25 mouse cellular contexts compared by ENCODE assay signal in the genomic region with DNA sequence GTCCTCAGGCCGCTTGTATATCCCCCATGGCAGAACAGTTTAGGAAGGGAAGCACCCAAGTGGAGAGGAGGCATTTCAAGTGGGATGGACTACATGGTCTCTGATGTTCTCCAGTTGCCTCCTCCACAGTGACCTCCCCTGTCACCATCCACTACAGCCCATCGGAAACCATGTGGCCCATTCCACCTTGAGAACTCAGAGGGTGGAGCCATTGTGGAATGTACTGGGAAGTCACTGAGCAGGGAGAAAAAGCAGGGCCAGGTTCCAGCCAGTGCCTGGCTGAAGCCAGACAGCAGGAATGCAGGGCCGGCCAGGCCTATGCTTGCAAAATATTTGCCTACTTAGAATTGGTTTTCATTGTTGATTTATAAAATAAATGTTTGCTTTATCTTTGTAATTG. TPM values are rescaled to one million over a fixed set of nuclear protein-coding genes. Genes with fewer than 3 reads are reported as not detected.
DNase-seq lines count a peak whose midpoint lies in the region; TF ChIP-seq lines count a peak whose summit lies in the region.
"Had no signal": no experiment of that assay in that cellular context is flagged by ENCODE, and none has a peak within 500 bp of the region (broad histone marks: within the 10 kb centered on the region; RNA-seq: fewer than 3 reads in every experiment).

No protein-coding gene starts in this region.

- TF ChIP-seq CTCF in lung, adult 2 months (IDR thresholded peaks at IDR 0.05; ENCODE audit: insufficient read depth, low read length), result no peak

- H3K4me1 ChIP-seq in lung, adult 2 months (ENCODE audit: control insufficient read depth, insufficient read depth, low read length), result no peaks in the 10 kb centered on the region; the same call in 1 of the 2 replicates
- H3K4me1 ChIP-seq: midbrain, embryonic 15.5 days; stomach, embryonic 15.5 days had no signal

- WGBS in lung, adult 2 months, result 52% methylated on average over 2 of the region's 3 CpGs

- DNase-seq in gastrocnemius, postnatal 25 days, result peak; percentile 22
- no peak for DNase-seq in gastrocnemius, adult 18-20 months (ENCODE audit: low spot score)
- peak; percentile 23 for DNase-seq in Muller cell, postnatal 12 days (ENCODE audit: inconsistent ontology term)
- DNase-seq in lung, adult 2 months, result peak; percentile 50
- DNase-seq in lung, postnatal 25 days (ENCODE audit: low spot score), result peak; percentile 75
- DNase-seq in frontal cortex, postnatal 10 days (ENCODE audit: low spot score in 2 of 2), result no peak
- DNase-seq in c-Kit-positive CD71-positive TER-119-positive erythroid progenitor cells, embryonic 14.5 days (ENCODE audit: low spot score), result no peak
- DNase-seq: cerebellum, adult 18-20 months; right cerebral cortex, postnatal 25 days; thymus, adult 18-20 months; thymus, postnatal 4 days had no signal

- TF ChIP-seq POLR2A in lung, adult 2 months (IDR thresholded peaks at IDR 0.05; ENCODE audit: borderline replicate concordance, extremely low read depth, low read depth, low read length), result no peak

- no peak overlapping the region for H3K4me3 ChIP-seq in lung, adult 2 months (replicated peaks; ENCODE audit: extremely low read depth, low read depth, low read length)
- H3K4me3 ChIP-seq: midbrain, embryonic 15.5 days; stomach, embryonic 15.5 days had no signal

RNA-seq across cellular contexts. Expression of a gene that starts 3.8 kb away (rescaled TPM):
- total RNA-seq in gastrocnemius, postnatal 25 days (2021), result under 1 TPM in 1 of 2 experiments, not detected in 1; 0.54 TPM
- total RNA-seq in gastrocnemius, adult 18-20 months (2021), result not detected
- polyA plus RNA-seq in lung, adult 2 months (2012; rRNA removed), result 0.18 and 0.73 TPM in 2 replicates
- total RNA-seq: adrenal gland, postnatal 36 days; CH12.LX; heart, adult 8-10 months; hematopoietic stem cell, adult 5-6 weeks; left cerebral cortex, postnatal 25 days; megakaryocyte-erythroid progenitor cell, adult 5-6 weeks; neutrophil, adult 5-6 weeks had no signal
- polyA plus RNA-seq: activated CD4-positive, CD25-positive, alpha-beta regulatory T cell, adult 4 months; forebrain, embryonic 16.5 days; intestine, postnatal 0 days; liver, embryonic 16.5 days; midbrain, embryonic 15.5 days; spleen, adult 2 months had no signal

Comparison
In these comparisons a context has a peak if more than half of its experiments do, and no peak if none do; other contexts are left out.
1. DNase-seq: peak in gastrocnemius, postnatal 25 days (single experiment), Muller cell, postnatal 12 days (single experiment), lung, adult 2 months (single experiment) and lung, postnatal 25 days (single experiment); none in gastrocnemius, adult 18-20 months (single experiment), frontal cortex, postnatal 10 days (0 of 2) and c-Kit-positive CD71-positive TER-119-positive erythroid progenitor cells, embryonic 14.5 days (single experiment).